Mouse (Mus musculus) stomach, postnatal 0 days (tissue): ENCODE measurements around the gene Tescl.

Experiments used
- CTCF ChIP-seq: IDR thresholded peaks from 2 replicates; pipeline ENCODE4 v1.5.1; 2016; ENCODE audit warnings: antibody characterized with exemption, low read depth, mild to moderate bottlenecking, moderate library complexity
- EP300 ChIP-seq: optimal IDR thresholded peaks from 2 replicates; pipeline ENCODE3; 2016; ENCODE audit warnings: antibody characterized with exemption

- TF ChIP-seq CTCF = no peak
- no peak for TF ChIP-seq EP300
These were observed 33.8 kb downstream of the Tescl start for GRCm38 (mm10) chr7:24299823-24300481.
